Mouse (Mus musculus): ENCODE results near the gene Ezh1. TPM values are rescaled to one million over a fixed set of nuclear protein-coding genes. Genes with fewer than 3 reads are reported as not detected.

Gene Ezh1
- total RNA-seq, 2 experiments from 2014 or later, result 17.8 to 18.9 TPM

- no peak for DNase-seq
These were observed 77.5 kb downstream of the Ezh1 start for GRCm38 (mm10) chr11:101148751-101149150.

GRCm38 (mm10) chr11:101146377-101146776 lies 79.9 kb downstream of the Ezh1 start:
- no peak for DNase-seq

GRCm38 (mm10) chr11:101143338-101144225 lies 82.7 kb downstream of the Ezh1 start:
- DNase-seq, result no peak

GRCm38 (mm10) chr11:101142215-101142967 lies 83.9 kb downstream of the Ezh1 start:
- DNase-seq, result no peak

Other genes with a start within 250 kb of the Ezh1 start
- gene Atp6v0a1, start 217.0 kb downstream of the Ezh1 start, total RNA-seq (2021), result 10 to 100 TPM; 56.9 to 60.0 TPM
- 1 to 10 TPM; 3.3 to 3.9 TPM for gene Naglu, start 156.5 kb downstream of the Ezh1 start, total RNA-seq (2021)
- gene Hsd17b1, start 148.1 kb downstream of the Ezh1 start, total RNA-seq (2021), result not detected
- 10 to 100 TPM in 1 of 2 experiments, 1 to 10 TPM in 1; 7.9 to 10.3 TPM for gene Coasy, start 143.9 kb downstream of the Ezh1 start, total RNA-seq (2021)
- 10 to 100 TPM in 1 of 2 experiments, 1 to 10 TPM in 1; 7.5 to 11.0 TPM for gene Mlx, start 139.2 kb downstream of the Ezh1 start, total RNA-seq (2021)
- gene Psmc3ip, start 131.0 kb downstream of the Ezh1 start, total RNA-seq (2021), result 1 to 10 TPM; 1.5 to 1.7 TPM
- 10 to 100 TPM; 28.4 to 29.9 TPM for gene Retreg3, start 106.6 kb downstream of the Ezh1 start, total RNA-seq (2021)
- gene Tubg1, start 106.5 kb downstream of the Ezh1 start, total RNA-seq (2021), result 10 to 100 TPM; 22.8 to 23.4 TPM
- gene Tubg2, start 70.6 kb downstream of the Ezh1 start, total RNA-seq (2021), result 1 to 10 TPM; 2.7 to 2.8 TPM
- gene Cntnap1, start 55.9 kb downstream of the Ezh1 start, total RNA-seq (2021), result 1 to 10 TPM in 1 of 2 experiments, under 1 TPM in 1; 0.99 to 2.2 TPM
- gene Plekhh3, start 55.1 kb downstream of the Ezh1 start, total RNA-seq (2021), result 10 to 100 TPM; 18.4 to 24.0 TPM
- not detected for gene Ccr10, start 51.0 kb downstream of the Ezh1 start, total RNA-seq (2021)
- 10 to 100 TPM; 31.8 to 51.8 TPM for gene Ramp2, start 19.6 kb upstream of the Ezh1 start, total RNA-seq (2021)
- gene Vps25, start 27.2 kb upstream of the Ezh1 start, total RNA-seq (2021), result 10 to 100 TPM; 31.8 to 36.4 TPM
- under 1 TPM in 1 of 2 experiments, not detected in 1; 0.48 TPM for gene Wnk4, start 34.1 kb upstream of the Ezh1 start, total RNA-seq (2021)
- gene Cntd1, start 52.5 kb upstream of the Ezh1 start, total RNA-seq (2021), result under 1 TPM; 0.21 to 0.28 TPM
- gene Coa3, start 52.7 kb upstream of the Ezh1 start, total RNA-seq (2021), result 10 to 100 TPM; 67.4 to 68.7 TPM
- gene Becn1, start 75.8 kb upstream of the Ezh1 start, total RNA-seq (2021), result 10 to 100 TPM; 78.2 to 79.6 TPM
- gene Psme3, start 89.8 kb upstream of the Ezh1 start, total RNA-seq (2021), result 10 to 100 TPM; 66.3 to 67.8 TPM
- 1 to 10 TPM; 1.3 to 1.6 TPM for gene Aoc2, start 98.6 kb upstream of the Ezh1 start, total RNA-seq (2021)
- gene Aoc3, start 104.1 kb upstream of the Ezh1 start, total RNA-seq (2021), result 10 to 100 TPM in 1 of 2 experiments, 1 to 10 TPM in 1; 5.6 to 22.7 TPM
- not detected for gene G6pc, start 141.1 kb upstream of the Ezh1 start, total RNA-seq (2021)
- gene Aarsd1, start 191.2 kb upstream of the Ezh1 start, total RNA-seq (2021), result 10 to 100 TPM; 16.0 to 17.1 TPM
- gene Gm27029, start 198.3 kb upstream of the Ezh1 start, total RNA-seq (2021), result 1 to 10 TPM; 5.8 to 7.1 TPM
- 1 to 10 TPM; 6.6 to 7.3 TPM for gene Rundc1, start 198.6 kb upstream of the Ezh1 start, total RNA-seq (2021)
- 100 to 1,000 TPM; 106 to 110 TPM for gene Ptges3l, start 198.9 kb upstream of the Ezh1 start, total RNA-seq (2021)
- 10 to 100 TPM; 40.6 to 42.5 TPM for gene Rpl27, start 215.8 kb upstream of the Ezh1 start, total RNA-seq (2021)
- 10 to 100 TPM in 1 of 2 experiments, 1 to 10 TPM in 1; 8.5 to 10.8 TPM for gene Ifi35, start 221.9 kb upstream of the Ezh1 start, total RNA-seq (2021)
- 1 to 10 TPM; 2.9 to 3.6 TPM for gene Rnd2, start 238.5 kb upstream of the Ezh1 start, total RNA-seq (2021)
- 10 to 100 TPM; 13.1 to 19.3 TPM for gene Vat1, start 239.8 kb upstream of the Ezh1 start, total RNA-seq (2021)

Data from gastrocnemius, postnatal 25 days (tissue).